Mouse (Mus musculus) CH12F3 (cell line): ENCODE measurements around the gene Ppil1.
"Not testable (repeated sequence)": the region's sequence is repeated elsewhere in the genome, so short reads cannot be mapped to it uniquely, and the experiment has no call there.

Source experiments
- in situ Hi-C: fragments of 300-500 bp; cut with MboI; formaldehyde crosslinking; loops from 2 replicates; pipeline ENCODE4 v1.14.3; 2020; ENCODE audit warnings: low sequenced_read_pairs

The Ppil1 gene

GRCm38 (mm10) chr17:29254784-29255183 lies 9.2 kb downstream of the Ppil1 start:
- in situ Hi-C loops: loop anchor here (5.0 kb wide), 1 partner anchor 118 kb away; no protein-coding TSS in a partner anchor

DNA sequence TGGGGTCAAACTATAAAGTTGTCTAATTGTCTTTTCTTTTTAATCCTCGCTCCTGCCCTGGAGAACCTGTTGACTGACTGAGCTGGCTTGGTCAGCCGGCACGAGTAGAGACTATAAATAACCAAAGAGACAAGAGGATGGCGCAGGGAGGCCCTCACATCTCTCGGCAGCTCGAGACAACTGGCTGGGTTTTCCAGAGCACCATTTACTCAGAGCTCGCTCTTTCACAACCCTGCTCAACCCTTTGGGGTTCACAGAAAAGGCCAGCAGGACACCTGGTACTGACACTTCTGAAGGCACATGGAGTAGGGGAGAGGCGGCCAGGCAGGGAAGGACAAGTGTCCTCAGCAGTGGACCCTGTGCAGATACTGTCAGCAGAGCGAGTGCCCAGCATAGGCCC lies 10.3 kb downstream of the Ppil1 start:
- in situ Hi-C loops: no loop called here

DNA sequence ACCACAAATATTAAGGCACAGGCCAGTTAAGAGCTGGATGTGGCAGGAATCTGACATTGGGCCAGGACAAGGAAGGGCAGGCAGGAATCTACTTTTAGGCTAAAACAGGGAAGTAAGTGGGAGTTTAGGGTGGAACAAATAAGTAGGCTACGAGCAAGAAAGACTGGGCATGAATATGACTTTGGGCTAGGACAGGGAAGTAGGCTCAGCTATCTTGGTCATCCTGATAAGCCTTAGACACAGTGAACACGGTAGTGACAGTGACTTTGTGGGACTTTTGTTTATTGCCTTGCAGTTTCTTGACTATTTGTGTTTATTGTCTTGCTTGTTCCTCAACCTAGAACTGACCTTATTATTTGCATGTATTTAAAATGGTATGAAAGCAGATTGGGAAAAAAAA lies 10.8 kb downstream of the Ppil1 start:
- in situ Hi-C loops: no loop called here

DNA sequence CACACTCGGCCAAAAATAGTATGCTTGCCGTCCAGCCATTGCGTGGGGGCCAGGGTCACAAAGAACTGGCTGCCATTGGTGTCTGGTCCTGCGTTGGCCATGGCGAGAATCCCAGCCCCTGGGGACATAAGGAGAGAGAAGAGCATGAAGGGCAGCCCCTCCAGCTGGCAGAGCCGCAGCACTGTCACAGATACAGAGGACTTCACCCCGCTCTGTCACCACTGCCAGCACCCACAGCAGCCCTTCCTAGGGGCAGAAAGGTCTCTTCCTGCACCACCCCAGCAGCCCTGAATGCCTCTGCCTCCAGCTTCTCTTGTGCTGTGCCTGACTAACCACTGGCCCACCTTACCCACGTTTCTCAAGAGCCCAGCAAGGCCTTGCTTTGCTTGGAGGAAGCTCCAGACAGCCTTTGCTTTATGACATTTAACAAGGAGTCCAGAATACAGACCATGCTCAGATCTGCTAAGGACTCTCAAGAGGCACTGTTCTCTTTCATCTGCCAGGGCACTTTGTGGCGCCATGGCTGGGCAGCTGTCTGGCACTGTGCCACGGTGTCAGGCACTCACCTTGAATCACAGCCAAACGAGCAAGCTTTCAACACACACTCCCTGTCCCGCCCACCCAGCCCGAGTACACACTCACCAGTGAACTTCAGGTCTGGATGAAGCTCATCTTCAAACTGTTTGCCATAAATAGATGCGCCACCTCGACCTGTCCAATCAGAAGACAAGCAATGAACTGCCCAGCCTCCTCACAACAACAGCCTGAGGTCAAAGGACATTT lies 12.2 kb downstream of the Ppil1 start:
- in situ Hi-C loops: no loop called here

DNA sequence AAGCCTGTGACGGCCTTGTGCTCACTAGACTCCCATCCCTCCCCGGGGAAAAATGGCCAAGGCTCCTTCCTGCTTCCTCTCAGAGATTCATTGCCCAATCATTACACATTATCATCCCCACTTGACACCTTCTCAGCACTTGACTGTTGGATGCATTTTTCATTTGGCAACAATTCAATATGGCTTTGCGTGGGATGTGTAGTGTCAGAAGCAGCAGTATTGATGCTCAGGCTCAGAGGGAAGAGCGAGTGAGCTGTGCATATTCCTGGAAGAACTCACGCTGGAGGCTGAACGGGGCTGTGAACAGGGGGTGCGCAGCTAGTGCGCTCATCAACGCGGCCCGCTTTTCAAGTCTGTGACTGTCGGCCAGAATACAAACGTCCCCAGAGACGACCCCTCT lies 13.0 kb downstream of the Ppil1 start:
- in situ Hi-C loops: not testable (repeated sequence)

DNA sequence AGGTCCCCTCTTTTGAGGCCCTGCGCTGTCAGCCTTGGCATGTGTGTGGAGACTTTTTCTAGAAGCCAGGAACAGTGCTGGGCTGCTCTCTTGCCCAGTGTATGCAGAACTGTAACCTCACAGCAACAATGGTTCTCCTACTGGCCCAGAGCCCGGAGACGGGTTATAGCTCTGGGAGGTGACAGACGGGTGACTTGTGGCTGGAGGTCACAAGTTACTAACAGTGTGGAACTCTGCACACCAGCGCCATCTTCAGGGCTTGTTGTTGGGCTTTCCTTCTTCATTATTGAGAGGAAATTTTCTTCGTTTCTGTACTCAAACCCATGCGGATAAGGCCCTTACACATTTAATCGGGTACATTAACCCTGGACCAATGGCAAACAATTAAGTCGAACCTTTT lies 14.5 kb downstream of the Ppil1 start:
- in situ Hi-C loops: loop anchor here (5.0 to 10.0 kb wide), 2 partner anchors 72 to 205 kb away; no protein-coding TSS in a partner anchor

DNA sequence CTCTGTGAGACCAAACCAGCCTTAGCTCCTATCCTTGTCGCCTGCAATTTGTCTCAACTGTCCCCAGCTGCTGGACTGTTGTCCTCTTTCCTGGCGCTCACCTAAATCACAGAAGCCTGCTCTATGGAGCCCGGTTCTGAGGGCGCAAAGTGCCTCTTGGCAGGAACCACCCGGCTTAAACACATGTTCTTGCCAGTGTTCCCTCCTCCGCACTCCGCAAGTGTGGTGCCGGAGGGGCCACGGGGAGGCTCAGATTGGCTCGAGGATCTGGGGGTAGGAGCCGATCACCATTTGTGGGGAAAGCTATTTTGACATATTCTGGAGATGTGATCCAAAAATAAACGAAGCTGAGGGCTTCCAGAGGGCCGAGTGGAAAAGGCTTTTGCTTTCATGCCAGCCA lies 16.1 kb downstream of the Ppil1 start:
- in situ Hi-C loops: loop anchor here (5.0 to 10.0 kb wide), 2 partner anchors 71 to 203 kb away; no protein-coding TSS in a partner anchor

DNA sequence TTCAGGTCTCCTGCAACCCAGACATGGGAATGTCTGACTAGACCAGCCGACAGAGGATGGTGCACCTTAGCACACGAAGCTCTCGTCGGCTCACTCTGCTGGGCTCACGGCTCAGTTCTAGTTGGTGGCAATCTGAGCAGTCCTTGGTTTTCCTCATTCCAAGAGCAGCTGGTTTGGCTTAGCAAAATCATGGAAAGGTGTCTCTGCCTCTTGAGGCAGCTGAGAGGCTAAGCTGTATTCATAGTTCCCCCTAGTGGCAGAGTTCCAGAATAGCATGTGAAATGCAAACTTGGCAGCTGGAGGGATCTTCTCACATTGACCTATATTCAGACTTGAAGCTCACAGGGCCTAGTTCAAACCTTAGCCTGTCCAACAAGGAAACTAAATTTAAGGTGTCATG lies 17.4 kb downstream of the Ppil1 start:
- in situ Hi-C loops: loop anchor here (5.0 to 10.0 kb wide), 2 partner anchors 69 to 202 kb away; no protein-coding TSS in a partner anchor

DNA sequence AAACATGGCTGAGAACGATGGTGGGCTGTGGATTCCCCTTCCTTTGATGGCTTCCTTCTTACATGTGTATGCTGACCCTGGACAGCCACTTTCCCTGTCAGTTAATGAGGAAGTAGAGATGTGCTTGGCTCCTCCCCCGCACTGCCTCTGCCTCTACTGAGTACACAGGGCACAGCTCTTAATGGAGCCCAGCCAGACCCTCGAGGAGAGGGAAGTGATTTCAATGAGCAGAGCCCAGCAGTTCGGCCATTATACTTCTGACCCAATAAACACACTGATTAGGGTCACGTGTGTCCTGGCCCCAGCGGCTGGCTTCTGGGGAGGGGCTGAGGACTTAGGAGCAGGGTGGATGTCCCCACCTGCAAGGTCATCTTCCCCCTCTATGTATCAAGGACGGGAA lies 18.3 kb downstream of the Ppil1 start:
- in situ Hi-C loops: loop anchor here (5.0 to 10.0 kb wide), 2 partner anchors 68 to 201 kb away; no protein-coding TSS in a partner anchor

- in situ Hi-C loops: loop anchor here (5.0 to 10.0 kb wide), 2 partner anchors 68 to 200 kb away; no protein-coding TSS in a partner anchor
Measured at GRCm38 (mm10) chr17:29244912-29245311, 19.1 kb downstream of the Ppil1 start.

DNA sequence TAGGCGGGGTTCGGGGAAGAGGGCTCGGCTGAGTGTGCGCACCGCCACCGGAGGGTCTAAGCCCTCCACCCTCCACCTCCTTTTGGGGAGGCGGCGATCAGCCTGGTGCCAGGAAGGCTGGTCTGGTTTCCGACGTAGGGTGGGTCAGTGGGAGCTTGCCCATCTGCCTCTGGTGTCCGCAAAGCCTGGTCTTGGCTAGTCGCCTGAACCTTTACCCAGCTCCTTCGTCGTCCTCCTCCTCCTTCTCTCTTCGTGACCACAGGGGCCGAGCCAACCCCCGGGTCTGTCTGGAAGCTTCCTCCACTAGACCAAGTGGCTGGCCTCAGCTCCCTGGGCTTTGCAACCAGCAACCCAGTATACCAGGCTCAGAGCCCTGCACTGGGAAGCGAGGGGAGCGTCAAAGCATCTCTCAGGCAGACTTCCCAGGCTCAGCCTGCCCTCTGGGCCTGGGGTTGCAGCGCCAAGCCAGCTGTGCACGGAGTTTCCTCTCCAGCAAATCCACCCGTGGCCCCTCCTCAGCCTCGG lies 25.5 kb downstream of the Ppil1 start:
- in situ Hi-C loops: no loop called here

DNA sequence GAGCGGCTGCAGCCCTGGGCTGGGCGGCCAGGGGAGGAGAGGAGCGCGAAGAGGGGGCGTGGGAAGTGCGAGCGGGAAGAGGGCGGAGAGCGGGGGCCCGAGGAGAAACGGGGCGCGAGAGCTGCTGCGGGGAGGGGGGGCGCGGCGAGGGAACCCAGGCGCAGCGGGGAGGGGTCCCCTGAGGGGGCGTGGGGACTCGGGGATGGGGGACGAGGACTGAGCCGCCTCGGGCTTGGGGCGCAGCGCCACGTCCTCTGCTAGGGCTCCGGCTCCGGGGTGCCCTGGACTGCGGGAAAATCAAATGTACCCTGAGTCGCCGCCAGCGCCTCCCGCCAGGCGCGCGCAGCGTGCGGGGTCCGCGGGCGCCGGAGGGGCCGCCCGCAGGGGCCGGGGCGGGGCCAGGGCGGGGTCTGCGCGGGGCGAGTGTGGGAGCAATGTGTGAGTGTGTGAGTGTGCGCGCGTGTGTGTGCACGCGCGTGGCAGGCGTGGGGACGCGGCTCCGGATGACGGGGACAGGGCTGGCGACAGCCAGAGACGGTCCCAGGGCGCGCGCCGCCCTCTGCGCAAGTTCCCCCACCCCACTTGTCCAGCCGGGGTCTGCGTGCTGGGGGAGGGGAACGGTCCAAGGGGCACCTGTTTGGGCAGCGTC lies 26.1 kb downstream of the Ppil1 start, which contains the start of gene Cpne5:
Gene Cpne5 (minus strand): TSS at position 396 of the 649 bp plus-strand sequence.
- in situ Hi-C loops: no loop called here

DNA sequence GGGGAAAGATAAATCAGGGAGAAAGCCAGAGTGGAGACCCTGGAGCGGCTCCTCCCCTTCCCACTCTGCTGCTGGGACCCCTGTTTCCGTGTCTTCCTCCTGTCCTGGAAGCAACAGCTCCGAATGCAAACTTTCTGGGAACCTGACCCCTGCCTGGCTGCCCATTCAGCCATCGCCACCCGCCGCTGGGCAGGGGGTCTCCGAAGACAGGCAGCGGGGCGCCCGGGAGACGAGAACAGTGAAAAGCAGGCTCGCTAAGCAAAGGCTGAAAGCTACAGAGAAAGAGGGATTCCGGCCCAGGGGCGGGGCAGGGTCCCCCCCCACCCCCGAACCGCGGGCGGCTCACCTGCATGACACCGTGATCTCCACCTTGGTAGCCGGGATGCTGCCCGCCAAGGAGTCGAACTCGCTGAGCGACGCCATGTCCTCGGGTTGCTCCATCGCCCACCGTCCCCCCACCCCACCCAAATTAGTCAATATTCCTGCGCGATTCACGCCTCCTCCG lies 26.7 kb downstream of the Ppil1 start:
- in situ Hi-C loops: no loop called here

GRCm38 (mm10) chr17:29236111-29236510 lies 27.9 kb downstream of the Ppil1 start:
- in situ Hi-C loops: no loop called here

DNA sequence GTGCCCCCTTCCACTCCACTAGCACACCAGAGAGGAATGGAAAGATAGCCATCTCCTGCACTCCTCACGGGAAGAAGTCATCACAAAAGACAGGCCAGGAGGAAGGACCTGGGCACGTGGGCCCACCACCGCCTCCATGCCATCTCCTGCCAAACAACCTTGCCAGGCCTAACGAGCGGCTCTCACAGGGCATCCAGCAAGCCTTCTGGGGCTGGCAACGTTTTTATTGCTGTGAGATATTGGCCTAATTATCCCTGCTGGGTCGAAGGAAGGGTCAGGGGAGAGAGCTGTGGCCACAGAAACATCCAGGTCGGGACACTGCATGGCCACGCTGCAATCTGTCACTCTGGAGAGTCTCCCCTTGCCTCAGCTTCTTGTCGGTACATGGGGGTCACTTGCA lies 32.9 kb downstream of the Ppil1 start:
- in situ Hi-C loops: no loop called here

- in situ Hi-C loops: no loop called here
Measured at GRCm38 (mm10) chr17:29220631-29221030, 43.4 kb downstream of the Ppil1 start.

- in situ Hi-C loops: no loop called here
Measured at GRCm38 (mm10) chr17:29218017-29218416, 46.0 kb downstream of the Ppil1 start.

DNA sequence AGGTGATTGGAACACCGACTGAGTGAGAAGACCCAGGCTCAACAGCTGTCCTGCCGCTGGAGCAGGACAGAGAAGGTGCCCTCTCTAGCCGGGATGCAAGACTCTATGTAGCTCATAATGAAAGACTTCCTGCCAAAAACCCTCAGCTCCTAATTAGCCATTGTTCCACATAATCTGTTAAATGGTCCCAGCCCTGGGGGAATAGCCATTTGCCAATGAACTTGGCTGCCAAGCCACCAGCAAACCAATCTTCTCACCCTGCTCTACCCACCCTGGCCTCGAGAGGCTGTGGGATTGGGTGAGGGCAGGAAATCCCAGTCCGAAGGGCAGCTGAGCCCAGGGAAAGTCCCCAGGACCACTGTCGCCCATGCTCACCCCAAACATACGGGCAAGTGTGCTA lies 47.9 kb downstream of the Ppil1 start:
- in situ Hi-C loops: no loop called here

DNA sequence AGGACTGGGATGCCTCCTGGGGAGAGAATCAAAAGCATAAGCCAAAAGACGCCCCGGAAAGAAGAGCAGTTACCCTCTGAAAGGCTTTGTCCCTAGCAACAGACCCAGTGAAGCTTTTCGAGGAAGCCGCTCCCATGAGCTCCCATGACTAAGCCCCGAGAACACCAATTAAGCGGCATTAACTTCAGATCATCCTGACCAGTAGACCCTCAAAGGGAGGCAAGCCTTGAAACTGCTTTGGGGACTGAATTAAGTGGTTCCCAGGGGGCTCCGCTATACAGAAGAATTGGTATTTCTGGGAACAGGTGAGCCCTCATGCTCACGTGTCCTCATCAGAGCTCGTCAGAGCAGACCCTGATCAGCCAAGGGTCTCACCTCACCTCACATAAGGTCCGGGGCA lies 49.3 kb downstream of the Ppil1 start:
- in situ Hi-C loops: no loop called here

DNA sequence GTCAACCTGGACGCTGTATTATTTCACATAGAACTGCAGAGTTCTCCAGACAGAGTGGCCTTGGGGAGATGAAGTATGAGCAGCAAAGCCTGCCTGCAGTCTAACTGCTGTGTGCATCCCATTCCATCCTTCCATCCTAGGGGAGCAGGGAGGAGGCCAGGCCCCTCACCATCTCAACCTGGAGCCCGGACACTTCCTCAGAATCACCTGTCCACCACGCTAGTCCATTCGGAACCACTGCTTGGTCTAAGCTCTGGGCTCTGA lies 49.9 kb downstream of the Ppil1 start:
- in situ Hi-C loops: no loop called here

GRCm38 (mm10) chr17:29213381-29214192 lies 50.4 kb downstream of the Ppil1 start:
- in situ Hi-C loops: no loop called here
